ENCODE assay signal across 9 mouse cellular contexts in the genomic region with DNA sequence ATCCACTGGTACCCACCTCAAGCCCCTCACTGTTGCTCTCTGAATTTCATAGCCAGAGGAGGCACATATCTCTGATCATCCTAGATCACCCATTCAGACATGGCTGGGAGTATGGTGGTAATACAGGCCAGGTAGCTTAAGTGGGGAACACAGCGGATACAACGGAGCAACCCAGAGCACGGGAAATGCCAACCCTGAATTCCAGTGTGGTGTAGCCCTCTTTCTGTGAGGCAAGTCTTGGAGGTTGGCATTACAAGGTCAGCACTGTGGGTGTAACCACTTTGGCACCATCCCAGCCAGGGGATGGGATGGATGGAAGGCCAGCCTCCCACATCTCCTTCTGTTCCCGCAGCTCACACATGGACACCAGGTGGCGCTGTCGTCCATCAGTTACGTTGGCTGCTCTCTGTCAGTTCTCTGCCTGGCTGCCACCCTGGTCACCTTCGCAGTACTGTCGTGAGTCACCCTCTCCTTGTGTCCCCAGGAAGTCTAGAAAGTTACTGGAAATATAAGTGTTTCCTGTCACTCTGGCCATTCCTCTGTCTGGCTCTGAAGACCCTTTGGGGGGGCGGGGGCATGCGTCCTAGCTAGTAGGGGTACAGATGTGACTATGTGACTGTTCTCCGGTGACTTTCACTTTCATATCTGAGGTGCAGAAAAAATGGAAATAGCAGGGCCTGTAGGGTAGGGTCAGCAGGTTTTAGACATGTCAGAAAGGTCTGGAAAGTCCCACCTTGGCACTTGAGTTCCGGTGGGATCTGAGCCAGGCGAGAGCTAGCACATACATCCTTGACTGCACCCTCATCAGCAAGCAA.
DNase-seq lines count a peak whose midpoint lies in the region; ATAC-seq and TF ChIP-seq lines count a peak whose summit lies in the region.
"Had no signal": no experiment of that assay in that cellular context is flagged by ENCODE, and none has a peak within 500 bp of the region (broad histone marks: within the 10 kb centered on the region; RNA-seq: fewer than 3 reads in every experiment).

No protein-coding gene starts in this region.

- H3K4me3 ChIP-seq in bone marrow macrophage, adult 2 months (ENCODE audit: insufficient read depth, low read length): no peak overlapping the region
- peak overlapping the region; percentile 35 for H3K4me3 ChIP-seq in erythroblast, embryonic 14.5 days (replicated peaks)
- no peak overlapping the region for H3K4me3 ChIP-seq in heart, embryonic 12.5 days
- no peak overlapping the region for H3K4me3 ChIP-seq in kidney, postnatal 0 days (replicated peaks; ENCODE audit: low read depth, low read length)
- no peak overlapping the region for H3K4me3 ChIP-seq in liver, adult 2 months (ENCODE audit: insufficient read depth, low read depth, low read length)

- no peak overlapping the region for H3K27ac ChIP-seq in bone marrow macrophage, adult 2 months (ENCODE audit: insufficient read depth, low read depth, low read length)
- H3K27ac ChIP-seq in heart, embryonic 12.5 days (ENCODE audit: poor library complexity, severe bottlenecking): no peak overlapping the region
- H3K27ac ChIP-seq in kidney, postnatal 0 days: no peak overlapping the region
- no peak overlapping the region for H3K27ac ChIP-seq in liver, adult 2 months (replicated peaks; ENCODE audit: insufficient read depth, low read depth, low read length)

- peak overlapping the region; percentile 52 for H3K4me2 ChIP-seq in heart, embryonic 12.5 days
- peak overlapping the region; percentile 32; the same call in 1 of the 2 replicates for H3K4me2 ChIP-seq in kidney, postnatal 0 days (ENCODE audit: low read length)

- H3K4me1 ChIP-seq in bone marrow macrophage, adult 2 months (ENCODE audit: control insufficient read depth, insufficient read depth, low read length): no peaks in the 10 kb centered on the region
- H3K4me1 ChIP-seq in erythroblast, embryonic 14.5 days (ENCODE audit: control insufficient read depth): peaks cover 59% of the 10 kb centered on the region
- H3K4me1 ChIP-seq in heart, embryonic 12.5 days (replicated peaks): 0 out of 2 replicates have a peak, but pooled peaks cover 10% of the 10 kb centered on the region
- no peaks in the 10 kb centered on the region for H3K4me1 ChIP-seq in kidney, postnatal 0 days (replicated peaks; ENCODE audit: insufficient read depth, low read length)
- no peaks in the 10 kb centered on the region for H3K4me1 ChIP-seq in liver, adult 2 months (ENCODE audit: control insufficient read depth, insufficient read depth, low read length)

- 50% methylated on average over 14 of the region's 14 CpGs for WGBS in heart, embryonic 12.5 days
- WGBS in kidney, postnatal 0 days: 47% methylated on average over 14 of the region's 14 CpGs
- WGBS in liver, adult 2 months: 44% methylated on average over 14 of the region's 14 CpGs

- TF ChIP-seq POLR2A in bone marrow macrophage, adult 2 months (IDR thresholded peaks at IDR 0.05; ENCODE audit: borderline replicate concordance, low read depth, low read length): no peak
- TF ChIP-seq POLR2A in liver, adult 2 months (IDR thresholded peaks at IDR 0.05; ENCODE audit: extremely low read depth, insufficient read depth, low read length): no peak

- H3K36me3 ChIP-seq in erythroblast, embryonic 14.5 days (ENCODE audit: control insufficient read depth): no peaks in the 10 kb centered on the region
- H3K36me3 ChIP-seq in heart, embryonic 12.5 days: no peaks in the 10 kb centered on the region
- H3K36me3 ChIP-seq in kidney, postnatal 0 days (ENCODE audit: insufficient read depth, low read length): no peaks in the 10 kb centered on the region
- H3K36me3 ChIP-seq in liver, adult 2 months (ENCODE audit: control insufficient read depth, insufficient read depth, low read length): no peaks in the 10 kb centered on the region
- H3K36me3 ChIP-seq: G1E had no signal

- 0 out of 2 replicates have a peak, but pooled peaks have one; percentile 23 for ATAC-seq in heart, embryonic 12.5 days (ENCODE audit: insufficient number of reproducible peaks, low FRiP score)
- no peak; the same call in 1 of the 2 replicates for ATAC-seq in kidney, postnatal 0 days (replicated peaks; ENCODE audit: low FRiP score, low read depth)
- peak; percentile 64; the same call in 1 of the 2 replicates for ATAC-seq in monocyte, adult 5-6 weeks (replicated peaks; ENCODE audit: insufficient number of reproducible peaks, low FRiP score, low TSS enrichment, poor library complexity, severe bottlenecking)

- H3K79me2 ChIP-seq in liver, adult 2 months (ENCODE audit: control insufficient read depth, insufficient read depth, low read length): no peaks in the 10 kb centered on the region

- 0 out of 2 replicates have a peak, but pooled peaks cover 3% of the 10 kb centered on the region for H3K27me3 ChIP-seq in erythroblast, embryonic 14.5 days (ENCODE audit: control insufficient read depth)
- peaks cover 41% of the 10 kb centered on the region for H3K27me3 ChIP-seq in heart, embryonic 12.5 days (replicated peaks)
- H3K27me3 ChIP-seq in kidney, postnatal 0 days (ENCODE audit: insufficient read depth, low read length): no peaks in the 10 kb centered on the region
- no peaks in the 10 kb centered on the region for H3K27me3 ChIP-seq in liver, adult 2 months (ENCODE audit: control insufficient read depth, insufficient read depth, low read length)

- no peaks in the 10 kb centered on the region for H3K9me3 ChIP-seq in erythroblast, embryonic 14.5 days (ENCODE audit: control insufficient read depth, low read length)
- no peaks in the 10 kb centered on the region for H3K9me3 ChIP-seq in heart, embryonic 12.5 days (replicated peaks)
- no peaks in the 10 kb centered on the region for H3K9me3 ChIP-seq in kidney, postnatal 0 days (replicated peaks; ENCODE audit: low read length)

- no peak overlapping the region for H3K9ac ChIP-seq in heart, embryonic 12.5 days
- no peak overlapping the region for H3K9ac ChIP-seq in kidney, postnatal 0 days (ENCODE audit: low read depth, low read length)
- no peak overlapping the region for H3K9ac ChIP-seq in liver, adult 2 months (ENCODE audit: low read depth, low read length)

- TF ChIP-seq CTCF in bone marrow macrophage, adult 2 months (IDR thresholded peaks at IDR 0.05; ENCODE audit: low read depth, low read length): peak; percentile 24; the same call in 1 of the 2 replicates
- peak; percentile 98 for TF ChIP-seq CTCF in kidney, postnatal 0 days (IDR thresholded peaks at IDR 0.05; ENCODE audit: low read depth)
- peak; percentile 99 for TF ChIP-seq CTCF in liver, adult 2 months (IDR thresholded peaks at IDR 0.05; ENCODE audit: low read depth, low read length)

- peak; percentile 86 for DNase-seq in 3T3-L1 (ENCODE audit: low read depth, low spot score)
- peak; percentile 87 for DNase-seq in kidney, postnatal 0 days (ENCODE audit: low spot score)
- peak; percentile 20 for DNase-seq in liver, adult 2 months (ENCODE audit: extremely low read depth, low read depth, low spot score)
- peak; percentile 64 to 71 for DNase-seq in spleen, postnatal 36 days (ENCODE audit: low spot score in 2 of 2)

Comparison
In these comparisons a context has a peak if more than half of its experiments do, and no peak if none do; other contexts are left out.
1. DNase-seq: peak in every context shown above with its lines; median percentile 87 in kidney, postnatal 0 days; 86 in 3T3-L1; 68 in spleen, postnatal 36 days; 20 in liver, adult 2 months.
2. CTCF ChIP-seq: peak in every context shown above with its lines; median percentile 99 in liver, adult 2 months; 98 in kidney, postnatal 0 days; 24 in bone marrow macrophage, adult 2 months.